Mouse (Mus musculus): ENCODE data around the gene Esrrg.

The Esrrg gene

DNA sequence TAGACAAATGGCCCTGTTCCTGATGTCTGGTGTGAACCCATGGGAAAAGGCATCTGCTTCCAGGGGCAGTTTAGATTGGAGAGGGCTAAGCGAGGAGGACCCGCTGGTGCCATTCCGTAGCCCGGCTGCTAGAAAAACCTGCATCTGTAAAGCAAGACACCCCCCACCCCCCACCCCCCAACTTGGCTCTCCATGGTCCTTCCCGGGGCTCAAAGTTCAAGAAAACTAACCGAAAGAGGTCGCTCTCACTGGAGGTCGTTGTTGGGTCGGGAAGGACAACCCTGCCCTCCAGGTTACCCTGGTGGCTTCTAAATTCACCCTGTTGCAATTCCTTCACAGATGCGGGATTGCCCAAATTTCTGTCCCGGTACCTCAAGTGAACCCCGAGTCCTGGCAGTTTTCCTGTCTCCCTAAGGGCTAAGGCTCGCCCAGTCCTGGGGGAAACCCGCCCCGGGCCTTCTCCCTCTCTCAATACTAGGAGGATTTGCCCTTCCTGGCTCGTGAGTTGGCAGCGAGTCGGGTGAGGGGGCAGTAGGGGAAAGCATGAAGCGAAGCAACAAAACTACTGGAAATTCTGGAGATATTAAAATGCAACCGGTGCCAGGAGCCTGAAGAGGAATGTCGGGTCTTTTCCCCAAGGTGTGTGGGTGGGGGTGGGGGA is at the start of gene Esrrg:
TSS of gene Esrrg (plus strand) at position 531 of the 661 bp plus-strand sequence.
- in situ Hi-C loops (cut with MboI, MseI): no loop called here

DNA sequence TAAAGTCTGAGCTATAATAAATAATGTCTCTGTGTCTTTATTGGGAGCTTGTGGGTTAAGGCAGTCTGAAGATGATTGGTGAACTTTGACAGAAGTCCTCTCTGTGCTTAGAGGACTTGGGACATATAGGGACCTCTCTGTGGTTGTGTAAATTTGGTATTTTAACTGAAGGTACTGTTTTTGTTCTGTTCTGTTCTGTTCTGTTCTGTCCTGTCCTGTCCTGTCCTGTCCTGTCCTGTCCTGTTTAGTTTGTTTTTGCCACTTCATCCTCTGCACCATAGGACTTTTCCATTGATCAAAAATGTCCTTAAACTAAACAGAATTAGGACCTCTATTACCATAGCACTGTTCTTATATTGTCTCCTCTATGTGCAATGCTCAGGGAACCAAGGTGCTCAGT is 24.6 kb upstream of the Esrrg start:
- in situ Hi-C loops (cut with MboI, MseI): no loop called here

DNA sequence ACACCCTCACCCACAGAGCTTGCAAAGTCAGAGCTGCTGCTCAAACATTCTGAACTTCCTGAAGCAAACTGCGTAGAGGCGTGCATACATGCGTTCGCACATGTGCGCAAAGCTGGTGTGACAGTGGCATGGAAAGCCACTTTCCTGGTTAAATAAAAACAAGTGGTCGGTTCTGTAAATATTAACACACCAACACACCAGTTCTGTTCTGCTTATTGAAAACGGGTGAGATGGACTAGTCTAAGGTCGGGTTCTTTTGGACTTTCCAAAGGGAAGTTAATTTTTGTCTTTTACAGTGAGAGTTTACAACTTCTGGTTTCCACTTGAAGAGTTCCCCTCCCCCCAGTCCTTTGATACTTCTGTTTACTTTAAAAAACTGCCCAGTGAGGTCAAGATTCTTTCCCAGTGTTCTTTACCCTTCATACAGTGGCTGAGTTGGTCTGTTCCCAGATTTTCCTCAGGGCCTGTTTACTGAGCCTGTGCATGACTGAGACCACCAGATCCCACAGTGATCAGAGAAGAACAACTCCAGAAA is 22.0 kb upstream of the Esrrg start:
- in situ Hi-C loops (cut with MboI, MseI): no loop called here

DNA sequence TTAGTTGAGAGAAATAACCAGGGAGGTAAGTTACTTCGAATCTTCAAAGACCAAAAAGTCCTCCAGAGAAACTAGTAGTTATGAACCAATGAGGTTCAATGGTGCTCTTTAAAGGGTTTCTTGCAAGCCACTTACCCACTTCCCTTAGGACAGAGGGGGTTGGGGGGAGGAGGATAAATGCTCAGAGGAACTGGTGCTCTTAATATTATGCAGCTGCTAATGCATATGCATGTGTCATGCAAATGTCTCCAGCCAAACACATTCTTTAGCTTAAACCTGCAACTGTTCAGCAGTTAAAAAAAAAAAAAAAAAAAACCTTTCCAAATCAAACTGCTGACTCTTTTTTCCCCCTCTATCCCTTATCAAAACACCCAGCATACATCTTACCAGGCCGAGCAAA is 5.6 kb upstream of the Esrrg start:
- in situ Hi-C loops (cut with MboI, MseI): no loop called here

DNA sequence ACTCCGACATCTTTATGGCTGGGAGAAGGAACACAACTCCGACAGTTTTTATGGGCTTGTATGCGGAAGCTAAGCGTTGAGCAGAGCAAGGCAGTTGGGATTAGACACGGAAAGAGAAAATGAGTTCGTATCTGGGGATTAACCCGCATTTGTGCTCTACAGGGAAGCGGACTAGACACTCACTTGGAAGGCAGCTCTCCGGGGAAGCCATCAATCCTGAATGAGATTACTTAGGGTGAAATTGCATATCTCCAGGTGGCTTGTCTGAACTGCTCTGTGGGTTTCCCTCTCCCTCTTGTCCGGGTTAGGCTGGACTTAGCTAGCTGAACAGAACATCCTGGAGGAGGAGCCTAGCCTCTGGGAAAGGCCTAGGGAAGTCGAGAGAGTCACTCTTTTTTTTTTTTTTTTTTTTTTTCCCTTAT is 4.5 kb upstream of the Esrrg start:
- in situ Hi-C loops (cut with MboI, MseI): no loop called here

DNA sequence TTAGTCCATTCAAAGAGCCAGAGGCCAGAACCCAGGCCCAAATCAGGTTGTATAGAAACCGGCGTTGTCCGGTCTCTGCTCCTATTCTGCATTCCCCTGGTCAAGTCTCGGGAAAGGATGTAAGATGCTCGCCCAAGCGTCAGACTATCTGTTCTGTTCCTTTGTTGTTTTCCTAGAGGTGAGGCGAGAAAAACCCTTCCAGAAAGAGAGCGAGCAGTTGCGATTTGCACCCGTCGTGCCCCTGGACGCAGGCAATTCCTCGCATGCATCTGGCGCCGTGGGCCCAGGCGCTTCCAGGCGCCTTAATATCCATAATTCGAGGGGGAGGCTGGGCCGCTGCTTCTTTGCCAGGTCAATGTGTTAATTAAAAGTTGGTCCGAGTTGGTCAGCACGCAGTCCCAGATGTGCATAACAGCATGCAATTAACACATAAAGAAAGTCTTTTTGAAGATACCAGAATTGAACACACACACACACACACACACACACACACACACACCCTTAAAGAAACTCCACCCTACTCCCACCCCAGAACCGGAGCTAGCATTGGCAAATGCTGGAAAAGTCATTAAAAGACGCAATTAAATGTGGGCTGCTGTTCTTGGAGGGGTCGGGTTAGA is 3.8 kb upstream of the Esrrg start:
- in situ Hi-C loops (cut with MboI, MseI): no loop called here

DNA sequence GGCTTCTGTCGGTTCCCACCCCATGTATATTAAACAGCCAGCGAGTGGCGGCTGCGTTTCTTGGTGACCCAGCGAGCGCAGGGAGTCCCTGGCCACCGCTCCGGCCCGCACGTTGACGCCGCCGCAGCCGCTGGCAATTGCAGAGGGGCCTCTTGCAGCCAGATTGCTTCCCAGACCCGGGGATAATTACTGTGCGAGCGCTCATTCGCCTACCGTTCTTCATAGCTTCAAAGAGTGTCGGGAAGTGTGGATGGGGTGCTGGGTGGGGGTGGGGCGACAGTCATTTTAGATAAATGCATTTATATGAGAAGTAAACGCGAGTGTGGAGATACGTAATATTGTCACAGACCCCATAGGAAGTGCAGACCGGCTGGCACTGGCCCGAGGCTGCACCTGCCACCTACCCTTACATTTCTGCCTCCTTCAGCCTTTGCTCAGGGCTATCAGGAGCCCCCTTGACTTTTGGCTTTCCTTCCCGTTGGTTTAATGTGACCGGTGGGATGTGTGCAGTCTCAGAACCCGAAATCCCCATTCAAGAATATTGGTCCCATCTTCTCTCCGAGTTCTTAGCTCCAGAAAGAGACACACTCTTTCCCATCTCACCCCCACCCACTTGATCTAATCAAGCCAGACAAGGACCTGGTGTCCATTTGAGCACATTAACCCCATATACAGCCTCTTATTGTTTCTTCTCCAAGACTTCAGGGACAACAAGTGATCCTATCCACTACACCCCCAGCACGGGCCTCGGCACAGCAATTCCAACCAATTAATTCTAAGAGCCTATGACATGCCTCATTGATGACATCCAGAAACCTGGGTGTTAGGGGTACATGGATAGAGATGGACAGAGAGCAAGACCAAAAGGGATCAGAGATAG is 3.0 kb upstream of the Esrrg start:
- in situ Hi-C loops (cut with MboI, MseI): no loop called here

DNA sequence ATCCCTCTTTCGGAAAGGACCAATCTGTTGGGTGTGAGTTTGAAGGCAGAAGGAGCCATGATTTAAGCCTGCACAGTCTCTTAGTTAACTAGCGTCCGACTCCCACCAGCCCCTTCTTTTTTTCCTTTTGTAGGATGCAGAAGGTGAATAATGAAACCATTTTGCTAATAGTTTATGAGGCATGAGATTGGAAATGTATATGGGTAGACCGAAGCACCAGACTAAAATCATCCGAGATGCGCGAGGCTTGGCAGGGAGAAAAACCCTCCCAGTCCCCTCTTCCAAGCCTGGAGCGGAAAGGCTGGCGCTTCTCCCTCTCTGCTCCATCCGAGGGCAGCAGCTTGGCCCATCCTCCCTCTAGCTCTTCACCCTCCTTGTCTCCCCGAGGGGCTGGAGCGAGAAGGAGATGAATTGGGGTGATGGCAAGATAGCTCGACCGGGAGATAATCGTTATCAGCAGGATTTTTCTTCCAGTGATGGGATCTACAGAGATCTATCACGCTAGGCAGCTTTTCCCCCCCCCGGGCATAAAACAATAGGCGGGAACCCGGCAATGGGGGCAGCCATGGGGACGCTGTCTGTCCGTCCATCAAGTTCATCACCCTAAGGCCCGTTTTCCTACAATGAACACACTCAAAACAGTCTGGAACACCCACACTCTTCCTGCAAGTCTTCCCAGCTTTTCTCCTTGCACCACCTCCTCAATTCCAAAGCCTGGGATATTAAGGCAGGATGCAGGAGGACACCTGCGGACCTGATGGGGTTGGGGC is 2.1 kb upstream of the Esrrg start:
- in situ Hi-C loops (cut with MboI, MseI): no loop called here

DNA sequence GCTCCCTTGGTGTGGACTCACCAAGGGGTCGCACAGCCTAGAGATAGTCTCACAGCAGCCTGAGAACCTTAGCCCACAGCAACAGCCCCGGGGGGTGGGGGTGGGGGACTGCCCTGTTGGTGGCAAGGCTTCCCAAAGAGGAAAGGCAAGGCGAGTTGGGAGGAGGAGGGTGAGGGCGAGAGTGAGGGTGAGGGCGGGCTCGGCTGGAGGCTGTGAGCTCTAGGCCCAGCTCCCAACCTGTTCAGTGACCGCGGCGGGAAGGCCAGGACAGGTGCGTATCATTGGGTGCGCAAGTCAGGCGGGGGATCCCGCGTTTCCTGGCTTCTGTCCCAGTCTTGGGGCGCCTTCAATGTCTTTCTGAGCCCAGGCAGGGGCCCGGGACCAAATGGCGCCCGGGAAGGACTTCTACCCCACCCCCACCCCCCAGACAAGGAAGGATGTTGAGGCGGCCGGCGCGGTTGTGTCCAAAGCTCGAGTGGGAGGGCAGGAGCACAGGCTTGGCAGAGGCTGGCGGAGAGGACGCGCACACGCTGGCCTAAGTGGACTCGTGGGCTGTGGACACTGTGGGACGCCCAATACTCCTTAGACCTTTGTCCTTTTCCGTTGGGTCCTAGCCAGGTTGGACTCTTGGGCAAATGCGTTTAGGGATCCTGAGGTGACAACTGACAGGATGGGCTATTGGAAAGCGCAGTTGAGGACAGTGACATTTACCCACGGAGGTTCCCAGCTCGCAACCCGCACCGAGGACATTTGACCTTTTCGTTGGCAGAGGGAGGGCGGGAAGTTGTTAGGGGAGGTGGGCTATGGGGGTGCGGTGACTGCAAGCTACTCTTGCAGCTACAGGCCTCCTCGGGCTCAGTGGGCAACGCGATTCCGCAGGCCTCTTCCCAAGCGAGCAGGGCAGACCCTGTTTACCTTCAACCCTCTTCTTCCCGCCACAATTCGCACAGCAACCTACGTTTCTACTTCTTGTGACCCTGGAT is 1.2 kb upstream of the Esrrg start:
- in situ Hi-C loops (cut with MboI, MseI): no loop called here

DNA sequence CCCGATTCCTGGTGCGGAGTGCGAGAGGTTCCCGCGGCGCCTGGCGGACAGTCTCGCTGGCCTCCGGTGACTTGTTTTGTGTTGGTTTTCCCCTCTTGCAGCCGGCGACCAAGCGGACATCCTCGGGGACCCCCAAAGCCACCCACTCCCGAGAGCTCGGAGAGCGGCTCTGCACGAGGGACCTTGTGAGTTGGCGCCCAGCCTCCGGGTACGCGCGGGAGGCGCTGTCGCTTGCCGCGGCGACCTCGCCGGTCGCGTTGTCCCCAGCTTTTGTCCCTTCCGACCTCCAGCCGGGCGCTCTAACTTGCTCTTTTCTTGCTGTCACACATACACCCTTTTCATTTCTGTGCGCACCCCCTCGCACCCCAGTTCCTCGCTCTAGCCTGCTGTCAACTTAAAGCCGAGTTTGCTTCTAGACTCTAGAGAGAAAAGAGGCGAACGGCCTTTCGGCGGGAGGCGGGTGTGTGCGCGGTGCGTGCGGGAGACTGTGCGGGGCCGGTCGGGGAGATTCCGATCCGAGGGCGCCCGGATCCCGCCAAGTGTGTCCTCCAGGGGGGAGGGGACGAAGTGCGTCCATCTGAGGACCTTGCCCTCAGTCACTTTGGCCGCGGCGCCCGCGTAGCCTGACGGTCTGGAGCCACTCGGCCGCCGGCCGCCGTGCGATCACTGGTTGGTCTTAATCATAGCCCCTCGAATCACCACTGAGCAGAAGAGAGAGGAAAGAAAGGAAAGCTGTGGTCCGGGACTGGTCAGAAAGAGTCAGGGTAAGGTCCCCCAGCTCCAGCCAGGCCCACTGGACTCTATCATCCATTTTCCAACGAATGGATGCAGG is 646 bp downstream of the Esrrg start:
- in situ Hi-C loops (cut with MboI, MseI): no loop called here

DNA sequence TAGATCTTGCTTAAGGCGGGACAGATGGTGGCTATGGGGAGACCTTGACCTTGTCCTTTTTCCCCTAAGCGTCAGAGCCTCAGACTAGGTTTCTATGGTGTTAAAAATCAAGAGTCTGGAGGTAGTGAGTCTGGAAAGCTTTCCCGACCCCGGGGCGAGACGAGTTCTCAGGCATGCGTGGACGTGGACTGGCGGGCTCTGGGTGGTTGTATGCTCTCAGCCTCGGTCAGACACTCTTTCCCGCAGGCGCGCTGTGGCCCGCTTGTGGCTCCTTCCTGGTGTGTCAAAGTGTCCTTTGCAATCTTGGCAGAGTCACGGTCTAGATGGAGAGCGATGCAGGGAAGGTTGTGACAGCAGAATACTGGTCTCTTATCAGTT is 1.3 kb downstream of the Esrrg start:
- in situ Hi-C loops (cut with MboI, MseI): no loop called here

DNA sequence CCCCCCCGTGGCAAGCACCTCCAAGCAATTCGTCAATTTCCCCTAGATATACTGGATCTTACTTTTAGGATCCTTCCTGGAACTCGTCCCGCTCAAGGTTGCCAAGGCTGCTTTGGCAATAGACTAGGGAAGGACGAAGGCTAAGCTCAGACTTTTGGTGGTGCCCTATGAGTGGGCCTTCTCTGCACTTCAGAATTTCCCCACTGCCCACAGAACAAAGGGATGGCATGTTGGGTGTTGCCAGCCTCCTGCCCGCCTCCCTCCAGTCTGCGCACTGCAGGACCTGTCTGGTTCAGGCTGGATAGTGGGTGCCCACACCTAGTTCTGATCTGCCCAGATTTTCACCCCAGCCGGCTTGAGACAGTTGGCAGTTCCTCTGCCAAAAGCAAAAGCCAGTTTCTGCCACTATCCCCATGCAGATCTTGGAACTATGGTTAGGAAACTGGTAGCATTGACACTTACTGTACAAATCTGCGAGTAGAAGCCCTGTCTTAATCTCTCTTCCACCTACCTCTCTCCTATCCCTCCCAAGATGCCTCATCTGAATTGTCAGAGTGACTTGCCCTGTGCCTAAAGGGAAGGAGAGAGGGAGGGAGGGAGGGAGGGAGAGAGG is 1.9 kb downstream of the Esrrg start:
- in situ Hi-C loops (cut with MboI, MseI): no loop called here

DNA sequence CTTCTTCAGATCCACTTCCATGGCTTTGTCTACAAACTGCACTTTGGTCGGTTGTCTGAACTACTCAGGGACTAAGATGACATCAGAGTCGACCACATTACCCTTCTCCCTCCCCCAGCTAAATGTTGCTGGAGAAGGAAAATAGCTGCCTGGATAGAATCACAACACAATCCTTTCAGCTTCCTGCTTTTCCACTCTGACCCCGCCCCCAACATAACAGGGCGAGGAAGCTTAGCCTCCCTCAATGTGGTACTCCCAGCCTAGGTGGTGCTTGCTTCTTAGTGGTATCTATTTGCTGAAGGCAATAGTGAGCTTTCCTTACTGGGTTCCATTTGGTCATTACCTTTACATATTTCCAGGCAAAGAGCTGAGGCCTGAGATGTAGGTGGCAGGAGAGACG is 3.3 kb downstream of the Esrrg start:
- in situ Hi-C loops (cut with MboI, MseI): no loop called here

DNA sequence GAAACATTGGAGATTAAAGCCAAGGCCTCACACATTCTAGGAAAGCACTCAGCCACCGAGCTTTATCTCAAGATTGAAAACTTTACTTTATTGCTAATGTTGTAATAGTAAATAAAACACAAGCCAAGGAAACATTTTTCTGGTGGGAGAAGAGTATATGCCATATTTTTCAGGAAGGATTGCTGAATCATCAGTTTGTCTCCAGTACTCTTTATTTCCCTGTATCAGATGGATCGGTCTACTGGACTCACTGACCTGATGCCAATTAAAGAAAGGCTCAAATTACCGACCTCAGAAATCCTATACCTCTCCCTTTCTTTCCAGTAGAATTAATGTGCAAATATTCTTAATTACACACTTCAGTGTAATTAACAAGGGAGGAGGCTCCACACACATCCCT is 4.7 kb downstream of the Esrrg start:
- in situ Hi-C loops (cut with MboI, MseI): no loop called here

DNA sequence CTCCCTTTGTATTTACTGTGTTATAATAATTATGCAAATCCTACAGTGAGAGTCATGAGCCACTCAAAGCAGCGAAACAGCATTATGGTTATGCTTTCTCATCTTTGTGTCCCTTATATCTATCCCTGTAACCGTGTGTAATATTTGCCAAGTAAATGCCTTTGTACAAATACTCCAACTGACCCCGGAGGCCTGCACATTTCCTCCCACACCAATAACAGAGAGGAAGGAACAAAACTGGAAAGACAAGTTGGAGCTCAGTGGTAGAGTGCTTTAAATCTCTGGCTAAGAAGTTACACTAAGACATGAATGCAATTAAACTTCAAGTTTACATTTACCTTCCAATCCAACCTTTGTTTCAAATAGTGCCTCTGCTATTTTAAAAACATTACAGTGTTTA is 15.4 kb downstream of the Esrrg start:
- in situ Hi-C loops (cut with MboI, MseI): loop anchor here in 1 of 2 experiments (10.0 kb wide), 1 partner anchor 1529 kb away; no protein-coding TSS in a partner anchor

DNA sequence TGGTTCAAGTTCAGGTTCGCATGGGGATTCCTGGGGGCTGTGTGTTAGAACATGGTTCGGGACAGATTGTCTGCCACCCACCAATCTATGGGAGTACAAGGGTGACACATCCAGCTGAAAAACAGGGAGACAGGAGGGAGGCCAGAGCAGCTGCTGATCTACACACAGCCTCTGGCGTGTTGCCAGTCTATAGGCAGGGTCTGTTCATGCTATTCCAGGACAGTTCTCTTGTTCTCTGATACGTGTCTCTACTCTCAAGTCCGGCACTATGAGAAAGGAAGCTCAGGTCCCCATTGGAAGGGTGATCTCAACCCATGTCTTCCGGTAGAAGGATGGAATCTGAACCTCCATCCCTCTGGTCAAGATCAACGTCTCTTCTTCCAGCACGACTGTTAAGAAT is 21.8 kb downstream of the Esrrg start:
- in situ Hi-C loops (cut with MboI, MseI): no loop called here

DNA sequence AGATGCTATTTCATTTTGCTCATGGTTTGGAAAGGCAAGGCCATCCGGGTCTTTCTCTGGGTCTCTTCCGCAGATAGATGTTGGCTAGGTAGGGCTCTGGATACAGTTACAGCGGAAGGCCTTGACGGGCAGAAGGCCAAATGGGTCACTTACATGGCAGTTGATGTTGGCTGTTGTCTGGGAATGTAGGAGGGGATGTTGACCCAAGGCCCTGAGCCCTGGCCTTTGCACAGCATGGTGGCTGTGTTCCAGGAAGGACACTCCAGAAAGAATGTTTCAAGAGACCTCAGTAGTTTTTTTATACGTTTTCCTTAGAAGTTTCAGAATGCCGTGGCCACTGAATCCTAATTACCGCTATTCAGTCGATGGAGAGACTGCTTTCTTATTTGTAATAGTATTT is 22.9 kb downstream of the Esrrg start:
- in situ Hi-C loops (cut with MboI, MseI): no loop called here

DNA sequence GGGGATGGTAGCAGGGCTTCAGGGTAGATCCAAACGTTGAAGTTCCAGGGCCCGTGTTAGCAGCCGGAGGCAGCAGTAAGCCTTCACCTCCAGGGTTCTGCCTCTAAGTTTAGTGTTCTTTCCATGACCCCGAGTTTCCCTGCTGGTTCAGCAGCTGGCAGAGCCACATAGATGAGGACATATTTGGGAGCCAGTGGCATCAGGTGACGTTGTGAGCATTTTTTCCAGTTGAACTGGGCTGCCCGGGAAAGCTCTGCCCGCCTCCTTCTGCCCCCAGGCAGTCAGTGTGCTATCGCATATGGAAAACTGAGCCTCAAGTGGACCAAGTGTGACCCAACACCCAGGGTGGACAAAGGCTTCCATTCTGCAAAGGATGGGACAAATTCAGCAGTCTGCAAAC is 36.7 kb downstream of the Esrrg start:
- in situ Hi-C loops (cut with MboI, MseI): no loop called here

DNA sequence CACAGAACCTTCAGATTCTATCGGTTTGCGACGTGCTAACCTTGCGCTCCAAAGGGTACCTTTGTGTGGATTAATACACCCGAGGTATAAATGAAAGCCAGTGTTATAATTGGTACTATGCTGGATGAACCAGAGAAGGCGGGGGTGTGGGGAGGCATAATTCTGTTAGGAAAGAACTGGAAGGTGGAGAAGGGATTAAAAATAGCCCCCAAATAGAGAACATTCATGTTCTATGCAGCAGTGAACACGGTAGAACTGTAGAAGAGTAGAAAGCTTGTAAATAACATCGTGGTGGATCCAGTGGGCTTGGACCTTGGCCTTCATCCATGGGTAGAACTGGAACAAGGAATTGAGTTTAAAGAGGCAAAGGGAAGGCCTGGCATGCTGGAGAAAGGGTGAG is 40.0 kb downstream of the Esrrg start:
- in situ Hi-C loops (cut with MboI, MseI): no loop called here
